Mouse (Mus musculus) forebrain, embryonic 11.5 days (tissue): ENCODE measurements at regions not wholly inside any gene's neighbourhood (a gene's known extent, or its start where the extent isn't known, plus 50 kb on each side); places are given as distances from the start of the nearest gene placed in this dataset.

Experiments
- ATAC-seq: fragments of 200-750 bp; cut with Nextera tagmentation; replicated peaks from 2 replicates; pipeline ENCODE4 v1.8.0; 2017; ENCODE audit warnings: moderate TSS enrichment; ENCODE audit not compliant: low FRiP score
- DNase-seq: peaks from one replicate; pipeline ENCODE4 v3.0.0-alpha.2; 2017; ENCODE audit warnings: low spot score
- H3K27ac ChIP-seq: fragments of 300-500 bp; sonication (generic); 2 replicates; pipeline ENCODE4 v1.5.1; 2014; ENCODE audit warnings: low read depth, low read length
- H3K27me3 ChIP-seq: fragments of 300-500 bp; sonication (generic); 2 replicates; pipeline ENCODE4 v1.6.1; 2014; ENCODE audit warnings: mild to moderate bottlenecking, low read length, mixed read lengths; ENCODE audit not compliant: control insufficient read depth, insufficient read depth
- H3K36me3 ChIP-seq: fragments of 300-500 bp; sonication (generic); 2 replicates; pipeline ENCODE4 v1.6.1; 2014; ENCODE audit warnings: mild to moderate bottlenecking, low read length, moderate library complexity, mixed read lengths; ENCODE audit not compliant: control insufficient read depth, insufficient read depth
- H3K4me1 ChIP-seq: fragments of 300-500 bp; sonication (generic); replicated peaks from 2 replicates; pipeline ENCODE4 v1.6.1; 2014; ENCODE audit warnings: low read length, mixed read lengths; ENCODE audit not compliant: control insufficient read depth, insufficient read depth
- H3K4me2 ChIP-seq: fragments of 300-500 bp; sonication (generic); 2 replicates; pipeline ENCODE4 v1.6.1; 2014; ENCODE audit warnings: low read depth, mild to moderate bottlenecking, low read length, moderate library complexity, mixed read lengths; ENCODE audit not compliant: severe bottlenecking
- H3K4me3 ChIP-seq: fragments of 300-500 bp; sonication (generic); 2 replicates; pipeline ENCODE4 v1.5.1; 2014; ENCODE audit warnings: low read depth, low read length
- H3K9ac ChIP-seq: fragments of 300-500 bp; sonication (generic); 2 replicates; pipeline ENCODE4 v1.6.1; 2014; ENCODE audit warnings: low read length
- H3K9me3 ChIP-seq: fragments of 300-500 bp; sonication (generic); 2 replicates; pipeline ENCODE4 v1.6.1; 2016; ENCODE audit warnings: low read length, mixed read lengths; ENCODE audit not compliant: control insufficient read depth
- WGBS: fragments of 180-500 bp; shearing (Covaris S2); extraction: QIAGEN DNeasy Blood & Tissue Kit; methylation state at CpG from one replicate; pipeline ENCODE4 v1.1.7; 2014; 5-methylcytosine and 5-hydroxymethylcytosine counted together

DNA sequence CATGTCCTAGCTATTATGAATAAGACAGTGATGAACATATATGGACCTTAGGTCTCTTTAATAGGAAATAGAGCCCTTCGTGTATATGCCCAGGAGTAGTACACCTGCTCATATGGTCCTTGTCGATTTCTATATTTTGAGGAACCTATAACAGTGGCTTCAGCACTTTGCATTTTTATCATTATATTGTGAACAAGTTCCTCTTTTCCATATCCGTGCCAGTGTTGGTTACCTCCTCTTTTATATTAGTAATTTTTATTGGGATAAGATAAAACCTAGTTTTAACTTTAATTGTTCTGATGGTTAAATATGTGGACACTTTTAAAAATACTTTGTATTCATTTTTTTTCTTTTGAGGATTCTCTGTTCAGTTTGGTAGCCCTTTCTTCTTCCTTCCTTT, 255.4 kb upstream of the Cobl start:
- Histone ChIP-seq H3K27me3 (no peaks in the 10 kb centered on the region), H3K9me3 (no peaks in the 10 kb centered on the region), H3K27ac (no peak overlapping the region), H3K9ac (no peak overlapping the region), H3K4me3 (no peak overlapping the region), H3K4me1 (no peaks in the 10 kb centered on the region), H3K4me2 (no peak overlapping the region), H3K36me3 (no peaks in the 10 kb centered on the region)
- WGBS = 91% methylated on average over 3 of the region's 3 CpGs
- DNase-seq (no peak), ATAC-seq (no peak)

DNA sequence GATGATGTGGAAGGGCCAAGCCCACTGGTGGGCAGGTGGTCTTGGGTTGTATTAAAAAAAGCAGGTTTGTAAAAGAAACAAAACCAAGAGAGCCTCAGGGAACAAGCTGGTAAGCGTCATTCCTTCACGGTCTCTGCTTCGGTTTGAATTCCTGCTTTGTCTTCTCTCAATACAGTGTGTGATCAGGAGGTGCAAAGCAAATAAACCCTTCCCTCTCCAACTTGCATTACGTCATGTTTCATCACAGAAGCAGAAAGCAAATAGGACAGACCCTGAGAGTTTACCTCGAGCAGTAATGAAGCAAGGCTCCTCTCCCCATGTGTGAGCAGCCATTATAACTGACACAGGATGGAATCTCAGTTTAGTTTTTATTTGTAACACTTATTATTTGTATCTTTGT, 231.6 kb upstream of the Cobl start:
- WGBS = 22% methylated on average over 5 of the region's 5 CpGs

DNA sequence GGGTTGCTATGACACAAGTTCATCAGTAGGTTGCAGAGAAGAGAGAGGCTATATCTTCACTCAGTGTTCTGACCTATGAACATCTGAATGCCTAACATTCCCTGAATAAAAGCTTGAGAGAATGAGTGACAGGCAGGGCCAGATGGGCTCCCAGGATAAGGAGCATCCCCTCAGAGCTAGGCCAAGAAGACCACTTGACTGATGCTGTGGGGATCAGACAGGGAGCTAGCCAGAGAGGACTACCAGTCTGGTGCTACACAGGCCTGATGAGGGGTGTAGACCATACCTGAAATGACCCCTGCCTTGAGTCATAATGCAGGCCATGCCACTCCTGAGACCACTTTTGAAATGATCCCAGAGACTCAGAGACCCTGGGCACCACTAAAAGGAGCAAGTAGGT, 228.1 kb upstream of the Cobl start:
- Histone ChIP-seq H3K9me3 (no peaks in the 10 kb centered on the region), H3K36me3 (no peaks in the 10 kb centered on the region), H3K9ac (no peak overlapping the region), H3K27ac (no peak overlapping the region), H3K4me1 (no peaks in the 10 kb centered on the region), H3K27me3 (no peaks in the 10 kb centered on the region), H3K4me3 (no peak overlapping the region), H3K4me2 (no peak overlapping the region)
- ATAC-seq (no peak), DNase-seq (no peak)

More for the DNA sequence above, 231.6 kb upstream of the Cobl start:
- DNase-seq = no peak
- no peak overlapping the region for H3K27ac ChIP-seq
- H3K4me2 ChIP-seq = no peak overlapping the region
- H3K9ac ChIP-seq = no peak overlapping the region
- peak; percentile 73 for ATAC-seq
- no peaks in the 10 kb centered on the region for H3K4me1 ChIP-seq
- H3K9me3 ChIP-seq = no peaks in the 10 kb centered on the region
- no peaks in the 10 kb centered on the region for H3K36me3 ChIP-seq
- H3K27me3 ChIP-seq = no peaks in the 10 kb centered on the region
- H3K4me3 ChIP-seq = no peak overlapping the region

DNA sequence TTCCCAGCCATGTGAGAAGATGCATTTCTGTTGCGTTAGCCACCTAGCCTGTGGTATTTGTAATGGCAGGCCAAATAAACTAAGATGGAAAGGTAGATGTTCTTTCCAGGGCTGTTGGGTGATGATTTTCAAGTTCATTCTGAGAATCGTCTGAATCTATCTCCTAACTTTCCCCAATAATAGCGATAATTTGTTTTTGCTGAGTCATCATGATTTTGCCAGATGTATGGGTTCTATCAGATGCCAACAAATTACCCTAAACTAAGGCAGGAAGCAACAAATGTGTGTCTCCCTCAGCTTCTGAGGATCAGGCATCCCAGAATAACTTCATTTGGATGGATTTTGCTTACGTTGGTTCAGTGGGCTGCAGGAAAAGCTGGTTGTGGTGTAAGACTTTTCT, 222.0 kb upstream of the Cobl start:
- ATAC-seq (no peak), DNase-seq (no peak)
- Histone ChIP-seq H3K9me3 (no peaks in the 10 kb centered on the region), H3K4me2 (no peak overlapping the region), H3K36me3 (no peaks in the 10 kb centered on the region), H3K9ac (no peak overlapping the region), H3K27me3 (no peaks in the 10 kb centered on the region), H3K27ac (no peak overlapping the region), H3K4me1 (no peaks in the 10 kb centered on the region), H3K4me3 (no peak overlapping the region)
- 92% methylated on average over 4 of the region's 4 CpGs for WGBS

DNA sequence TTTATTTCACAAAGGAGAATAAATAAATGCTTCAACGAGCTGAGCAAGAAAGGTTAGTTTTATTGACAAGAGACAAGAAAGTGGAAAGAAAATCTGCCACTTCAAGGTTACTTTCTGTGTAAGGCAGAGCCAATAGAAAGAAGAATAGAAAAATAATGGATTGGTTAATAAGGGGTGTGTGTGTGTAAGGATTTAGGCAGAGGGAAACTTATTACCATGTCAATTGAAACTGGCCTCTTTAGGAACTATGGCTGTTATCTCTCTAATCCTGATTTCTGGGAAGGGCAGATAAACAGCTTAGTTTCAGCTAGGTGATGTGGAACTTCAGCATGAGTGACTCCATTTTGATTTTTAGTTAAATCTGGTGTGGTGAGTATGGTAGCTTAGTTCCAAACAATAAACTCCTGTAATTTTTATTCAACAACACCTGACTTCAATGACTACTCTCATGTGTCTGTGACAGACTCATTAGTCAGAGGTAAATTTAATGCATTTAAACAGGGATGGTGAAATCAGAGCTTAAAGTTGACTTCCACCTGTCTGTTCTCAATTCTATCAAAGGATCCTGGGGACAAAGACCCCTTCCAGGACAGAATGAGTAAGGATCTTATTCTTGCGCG, 197.2 kb upstream of the Cobl start:
- H3K4me3 ChIP-seq = no peak overlapping the region
- DNase-seq = no peak
- no peaks in the 10 kb centered on the region for H3K9me3 ChIP-seq
- H3K27me3 ChIP-seq = no peaks in the 10 kb centered on the region
- no peak overlapping the region for H3K27ac ChIP-seq
- H3K9ac ChIP-seq = no peak overlapping the region
- 46% methylated on average over 3 of the region's 3 CpGs for WGBS
- H3K36me3 ChIP-seq = no peaks in the 10 kb centered on the region
- no peaks in the 10 kb centered on the region for H3K4me1 ChIP-seq
- ATAC-seq = peak; percentile 58
- no peak overlapping the region for H3K4me2 ChIP-seq

DNA sequence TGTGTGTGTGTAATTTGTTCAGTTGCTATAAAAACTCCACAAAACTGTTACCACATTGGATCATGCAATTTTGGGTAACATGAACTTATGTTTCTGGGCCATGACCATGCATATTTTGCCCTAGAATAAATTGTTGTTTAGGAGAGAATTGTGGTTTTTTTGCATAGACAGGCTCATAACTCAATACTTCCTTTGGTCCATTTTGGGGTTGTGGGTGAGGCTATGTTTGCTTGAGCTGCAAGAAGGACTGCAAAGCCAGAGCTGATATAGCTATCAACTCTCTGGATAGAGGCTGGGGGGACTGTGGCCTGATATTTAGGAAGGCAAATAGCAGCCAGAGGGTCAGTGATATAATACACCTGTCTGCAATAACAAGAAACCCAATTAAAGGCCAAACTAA, 194.1 kb upstream of the Cobl start:
- Histone ChIP-seq H3K4me2 (no peak overlapping the region), H3K27ac (no peak overlapping the region), H3K4me1 (no peaks in the 10 kb centered on the region), H3K27me3 (no peaks in the 10 kb centered on the region), H3K36me3 (no peaks in the 10 kb centered on the region), H3K4me3 (no peak overlapping the region), H3K9me3 (no peaks in the 10 kb centered on the region), H3K9ac (no peak overlapping the region)
- DNase-seq = no peak
- no peak for ATAC-seq

DNA sequence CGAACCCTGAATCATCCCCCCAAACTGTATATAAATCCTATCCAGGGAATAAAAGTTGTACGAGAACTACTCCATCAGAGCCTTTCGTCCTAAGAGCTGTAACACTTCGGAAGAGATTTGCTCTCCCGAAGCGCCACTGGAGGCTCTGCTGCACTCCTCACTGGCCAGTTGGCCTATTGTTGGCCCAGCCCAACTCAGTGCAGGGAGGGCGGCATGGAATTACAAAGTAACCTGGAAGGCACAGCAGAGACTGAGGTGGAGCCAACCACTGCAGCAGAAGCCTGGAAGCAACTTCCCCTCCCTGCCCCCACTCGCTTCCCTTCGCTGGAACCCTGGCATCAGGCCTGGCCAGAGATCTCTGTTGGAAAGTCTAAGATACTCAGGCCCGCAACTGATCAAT, 191.7 kb upstream of the Cobl start:
- ATAC-seq (peak; percentile 57; the same call in 1 of the 2 replicates), DNase-seq (no peak)
- Histone ChIP-seq H3K4me3 (no peak overlapping the region), H3K27me3 (no peaks in the 10 kb centered on the region), H3K9ac (no peak overlapping the region), H3K36me3 (no peaks in the 10 kb centered on the region), H3K9me3 (no peaks in the 10 kb centered on the region), H3K4me1 (no peaks in the 10 kb centered on the region), H3K4me2 (no peak overlapping the region), H3K27ac (no peak overlapping the region)
- WGBS = 44% methylated on average over 10 of the region's 10 CpGs
